Mouse (Mus musculus) liver, postnatal 0 days (tissue): Measurements from ENCODE around the gene Emc9. TPM values are rescaled to one million over a fixed set of nuclear protein-coding genes. Genes with fewer than 3 reads are reported as not detected.
A peak's percentile ranks its signal among the peaks of the same experiment; 100 is the strongest.

Experiments used
- ATAC-seq: fragments of 200-750 bp; cut with Nextera tagmentation; 2 replicates; pipeline ENCODE4 v1.8.0; 2017; ENCODE audit warnings: mild to moderate bottlenecking, moderate library complexity
- DNase-seq: peaks from one replicate; pipeline ENCODE4 v3.0.0-alpha.2; 2016
- H3K27ac ChIP-seq: fragments of 300-500 bp; sonication (generic); 2 replicates; pipeline ENCODE4 v1.5.1; 2014; ENCODE audit warnings: antibody characterized with exemption, moderate library complexity, mild to moderate bottlenecking, low read depth
- H3K27me3 ChIP-seq: fragments of 300-500 bp; sonication (generic); 2 replicates; pipeline ENCODE4 v1.6.1; 2014; ENCODE audit warnings: low read length, control low read depth, mixed read lengths; ENCODE audit not compliant: insufficient read depth
- H3K36me3 ChIP-seq: fragments of 300-500 bp; sonication (generic); replicated peaks from 2 replicates; pipeline ENCODE4 v1.6.1; 2014; ENCODE audit warnings: mild to moderate bottlenecking, control low read depth, low read length, moderate library complexity, mixed read lengths; ENCODE audit not compliant: insufficient read depth
- H3K4me1 ChIP-seq: fragments of 300-500 bp; sonication (generic); 2 replicates; pipeline ENCODE4 v1.6.1; 2014; ENCODE audit warnings: antibody characterized with exemption, mild to moderate bottlenecking, control low read depth; ENCODE audit not compliant: insufficient read depth
- H3K4me2 ChIP-seq: fragments of 300-500 bp; sonication (generic); 2 replicates; pipeline ENCODE4 v1.6.1; 2014; ENCODE audit warnings: low read depth, mild to moderate bottlenecking, low read length, moderate library complexity, mixed read lengths
- H3K4me3 ChIP-seq: fragments of 300-500 bp; sonication (generic); 2 replicates; pipeline ENCODE4 v1.5.1; 2014; ENCODE audit warnings: low read depth, low read length
- H3K9ac ChIP-seq: fragments of 300-500 bp; sonication (generic); replicated peaks from 2 replicates; pipeline ENCODE4 v1.6.1; 2014; ENCODE audit warnings: mild to moderate bottlenecking, moderate library complexity
- H3K9me3 ChIP-seq: fragments of 300-500 bp; sonication (generic); 2 replicates; pipeline ENCODE4 v1.6.1; 2016; ENCODE audit warnings: mild to moderate bottlenecking, control low read depth, low read length, mixed read lengths
- CTCF ChIP-seq: sonication (generic); IDR thresholded peaks from 2 replicates; pipeline ENCODE4 v1.5.1; 2016; ENCODE audit warnings: antibody characterized with exemption, low read depth
- EP300 ChIP-seq: IDR thresholded peaks from 2 replicates; pipeline ENCODE4 v1.6.1; 2016; ENCODE audit warnings: antibody characterized with exemption, low read depth, mild to moderate bottlenecking
- WGBS: fragments of 180-500 bp; shearing (Covaris S2); extraction: QIAGEN DNeasy Blood & Tissue Kit; methylation state at CpG from one replicate; pipeline ENCODE4 v1.1.7; 2014; ENCODE audit not compliant: insufficient replicate concordance; 5-methylcytosine and 5-hydroxymethylcytosine counted together
- polyA plus RNA-seq: library from polyadenylated mRNA; unstranded; fragments of >200 nt; fragmentation: Nextera tagmentation; extraction: Ambion mirVana; gene quantifications from 2 replicates; pipeline ENCODE4 v1.2.1, GENCODE M21; 2015

The Emc9 gene
- polyA plus RNA-seq, 1 experiment from 2014 or later = 17.3 TPM

GRCm38 (mm10) chr14:55616844-55617243, 31.7 kb upstream of the Emc9 start:
- Histone ChIP-seq H3K4me2 (no peak overlapping the region), H3K36me3 (no peaks in the 10 kb centered on the region), H3K9me3 (no peaks in the 10 kb centered on the region), H3K27me3 (peaks cover 8% of the 10 kb centered on the region; the same call in 1 of the 2 replicates), H3K4me1 (peaks cover 21% of the 10 kb centered on the region), H3K4me3 (no peak overlapping the region), H3K9ac (no peak overlapping the region), H3K27ac (no peak overlapping the region; the same call in 1 of the 2 replicates)
- TF ChIP-seq EP300 (no peak), CTCF (no peak)
- ATAC-seq (no peak), DNase-seq (no peak)
- 70% methylated on average over 2 of the region's 2 CpGs for WGBS

GRCm38 (mm10) chr14:55615876-55616275, 30.8 kb upstream of the Emc9 start:
- H3K27ac ChIP-seq = peak overlapping the region; percentile 48; the same call in 1 of the 2 replicates
- DNase-seq = no peak
- no peak overlapping the region for H3K4me2 ChIP-seq
- no peaks in the 10 kb centered on the region for H3K9me3 ChIP-seq
- no peak for ATAC-seq
- peaks cover 8% of the 10 kb centered on the region; the same call in 1 of the 2 replicates for H3K27me3 ChIP-seq
- H3K4me3 ChIP-seq = no peak overlapping the region
- TF ChIP-seq EP300 (no peak), CTCF (no peak)
- 56% methylated on average over 2 of the region's 2 CpGs for WGBS
- H3K36me3 ChIP-seq = 0 out of 2 replicates have a peak, but pooled peaks cover 2% of the 10 kb centered on the region
- H3K9ac ChIP-seq = no peak overlapping the region
- H3K4me1 ChIP-seq = peaks cover 21% of the 10 kb centered on the region

GRCm38 (mm10) chr14:55614565-55615178, 29.6 kb upstream of the Emc9 start:
- no peak for DNase-seq
- ATAC-seq = peak; percentile 81

GRCm38 (mm10) chr14:55613346-55613745, 28.2 kb upstream of the Emc9 start:
- H3K27me3 ChIP-seq = 0 out of 2 replicates have a peak, but pooled peaks cover 2% of the 10 kb centered on the region
- TF ChIP-seq EP300 = no peak
- no peak for TF ChIP-seq CTCF
- WGBS = 59% methylated on average over 6 of the region's 6 CpGs
- peak overlapping the region; percentile 31; the same call in 1 of the 2 replicates for H3K27ac ChIP-seq
- no peak overlapping the region for H3K4me2 ChIP-seq
- ATAC-seq = no peak
- peaks cover 27% of the 10 kb centered on the region for H3K36me3 ChIP-seq
- no peaks in the 10 kb centered on the region for H3K9me3 ChIP-seq
- H3K4me3 ChIP-seq = no peak overlapping the region
- no peak for DNase-seq
- peaks cover 15% of the 10 kb centered on the region for H3K4me1 ChIP-seq
- no peak overlapping the region for H3K9ac ChIP-seq

More at GRCm38 (mm10) chr14:55614565-55615178, 29.6 kb upstream of the Emc9 start:
- no peak overlapping the region for H3K9ac ChIP-seq
- H3K36me3 ChIP-seq = peaks cover 14% of the 10 kb centered on the region
- H3K4me3 ChIP-seq = no peak overlapping the region
- no peak overlapping the region for H3K4me2 ChIP-seq
- WGBS = 48% methylated on average over 7 of the region's 7 CpGs
- H3K4me1 ChIP-seq = peaks cover 21% of the 10 kb centered on the region
- peak; percentile 7; the same call in 1 of the 2 replicates for TF ChIP-seq CTCF
- TF ChIP-seq EP300 = peak; percentile 94
- H3K27ac ChIP-seq = peak overlapping the region; percentile 77
- no peaks in the 10 kb centered on the region for H3K9me3 ChIP-seq
- H3K27me3 ChIP-seq = peaks cover 8% of the 10 kb centered on the region; the same call in 1 of the 2 replicates

- Histone ChIP-seq H3K27ac (no peak overlapping the region), H3K4me1 (peaks cover 27% of the 10 kb centered on the region), H3K27me3 (no peaks in the 10 kb centered on the region), H3K9ac (no peak overlapping the region), H3K4me3 (no peak overlapping the region), H3K4me2 (no peak overlapping the region), H3K36me3 (peaks cover 58% of the 10 kb centered on the region), H3K9me3 (no peaks in the 10 kb centered on the region)
- ATAC-seq (no peak), DNase-seq (no peak)
- 95% methylated on average over 6 of the region's 6 CpGs for WGBS
- TF ChIP-seq EP300 (no peak), CTCF (no peak)
Observed at GRCm38 (mm10) chr14:55608339-55608738, 23.2 kb upstream of the Emc9 start.

GRCm38 (mm10) chr14:55605743-55606459, 20.8 kb upstream of the Emc9 start:
- Histone ChIP-seq H3K36me3 (peaks cover 81% of the 10 kb centered on the region), H3K4me1 (peaks cover 36% of the 10 kb centered on the region), H3K4me3 (peak overlapping the region; percentile 78), H3K9me3 (no peaks in the 10 kb centered on the region), H3K4me2 (peak overlapping the region; percentile 75), H3K27me3 (no peaks in the 10 kb centered on the region), H3K9ac (peak overlapping the region; percentile 96), H3K27ac (peak overlapping the region; percentile 44)
- no peak for DNase-seq
- 74% methylated on average over 16 of the region's 16 CpGs for WGBS
- no peak for TF ChIP-seq EP300
- TF ChIP-seq CTCF = no peak
- no peak for ATAC-seq
